Mouse (Mus musculus) neural tube, embryonic 14.5 days (tissue): Measurements from ENCODE around the gene Ifna6. TPM values are rescaled to one million over a fixed set of nuclear protein-coding genes. Genes with fewer than 3 reads are reported as not detected.

Experiments
- ATAC-seq: fragments of 200-750 bp; cut with Nextera tagmentation; 2 replicates; pipeline ENCODE4 v1.8.0; 2017; ENCODE audit warnings: low read depth, mild to moderate bottlenecking, moderate TSS enrichment, moderate library complexity
- H3K27ac ChIP-seq: fragments of 300-500 bp; sonication (generic); 2 replicates; pipeline ENCODE4 v1.5.1; 2014; ENCODE audit warnings: low read depth, mild to moderate bottlenecking, control low read depth, low read length, moderate library complexity, mixed read lengths
- H3K27me3 ChIP-seq: fragments of 300-500 bp; sonication (generic); 2 replicates; pipeline ENCODE4 v1.6.1; 2014; ENCODE audit warnings: low read length; ENCODE audit not compliant: control insufficient read depth, insufficient read depth
- H3K36me3 ChIP-seq: fragments of 300-500 bp; sonication (generic); 2 replicates; pipeline ENCODE4 v1.6.1; 2014; ENCODE audit warnings: low read length, mixed read lengths; ENCODE audit not compliant: control insufficient read depth, insufficient read depth
- H3K4me1 ChIP-seq: fragments of 300-500 bp; sonication (generic); 2 replicates; pipeline ENCODE4 v1.6.1; 2014; ENCODE audit warnings: low read length; ENCODE audit not compliant: control insufficient read depth, insufficient read depth
- H3K4me2 ChIP-seq: fragments of 300-500 bp; sonication (generic); 2 replicates; pipeline ENCODE4 v1.6.1; 2014; ENCODE audit warnings: mild to moderate bottlenecking, low read depth, low read length, control low read depth
- H3K4me3 ChIP-seq: fragments of 300-500 bp; sonication (generic); 2 replicates; pipeline ENCODE4 v1.5.1; 2014; ENCODE audit warnings: low read depth, low read length, control low read depth, mixed read lengths
- H3K9ac ChIP-seq: fragments of 300-500 bp; sonication (generic); replicated peaks from 2 replicates; pipeline ENCODE4 v1.6.1; 2014; ENCODE audit warnings: low read depth, mild to moderate bottlenecking, control low read depth, low read length, mixed read lengths
- H3K9me3 ChIP-seq: fragments of 300-500 bp; sonication (generic); 2 replicates; pipeline ENCODE4 v1.6.1; 2016; ENCODE audit warnings: low read length; ENCODE audit not compliant: control insufficient read depth
- WGBS: fragments of 180-500 bp; shearing (Covaris S2); extraction: QIAGEN DNeasy Blood & Tissue Kit; methylation state at CpG from one replicate; pipeline ENCODE4 v1.1.7; 2014; 5-methylcytosine and 5-hydroxymethylcytosine counted together
- polyA plus RNA-seq: library from polyadenylated mRNA; unstranded; fragments of >200 nt; fragmentation: Nextera tagmentation; extraction: Ambion mirVana; gene quantifications from 2 replicates; pipeline ENCODE4 v1.2.1, GENCODE M21; 2014

Ifna6 gene
- polyA plus RNA-seq, 1 experiment from 2014 or later = not detected

GRCm38 (mm10) chr4:88864599-88864998 is 37.4 kb downstream of the Ifna6 start:
- no peak for ATAC-seq
- H3K9me3 ChIP-seq = no peaks in the 10 kb centered on the region
- WGBS = 80% methylated on average over 9 of the region's 9 CpGs

GRCm38 (mm10) chr4:88865011-88865569 is 37.9 kb downstream of the Ifna6 start:
- H3K27ac ChIP-seq = no peak overlapping the region
- H3K27me3 ChIP-seq = no peaks in the 10 kb centered on the region
- ATAC-seq = no peak
- no peak overlapping the region for H3K4me2 ChIP-seq
- no peaks in the 10 kb centered on the region for H3K4me1 ChIP-seq
- WGBS = 67% methylated on average over 6 of the region's 6 CpGs
- H3K4me3 ChIP-seq = no peak overlapping the region
- no peaks in the 10 kb centered on the region for H3K9me3 ChIP-seq
- H3K9ac ChIP-seq = no peak overlapping the region
- H3K36me3 ChIP-seq = no peaks in the 10 kb centered on the region

More at GRCm38 (mm10) chr4:88864599-88864998, 37.4 kb downstream of the Ifna6 start:
- H3K36me3 ChIP-seq = no peaks in the 10 kb centered on the region
- no peaks in the 10 kb centered on the region for H3K4me1 ChIP-seq
- H3K4me2 ChIP-seq = no peak overlapping the region
- H3K27ac ChIP-seq = no peak overlapping the region
- H3K9ac ChIP-seq = no peak overlapping the region
- H3K4me3 ChIP-seq = no peak overlapping the region
- no peaks in the 10 kb centered on the region for H3K27me3 ChIP-seq

GRCm38 (mm10) chr4:88867366-88867925 is 40.2 kb downstream of the Ifna6 start:
- Histone ChIP-seq H3K27ac (no peak overlapping the region), H3K4me3 (peak overlapping the region; percentile 42), H3K9ac (no peak overlapping the region), H3K4me1 (no peaks in the 10 kb centered on the region), H3K9me3 (no peaks in the 10 kb centered on the region), H3K36me3 (no peaks in the 10 kb centered on the region), H3K27me3 (no peaks in the 10 kb centered on the region), H3K4me2 (peak overlapping the region; percentile 89)
- peak; percentile 82 for ATAC-seq
- under 1% methylated on average over 8 of the region's 8 CpGs for WGBS

- 8% methylated on average over 31 of the region's 31 CpGs for WGBS
- peak overlapping the region; percentile 35 for H3K9ac ChIP-seq
- peak overlapping the region; percentile 89 for H3K4me2 ChIP-seq
- peak overlapping the region; percentile 42 for H3K4me3 ChIP-seq
- no peaks in the 10 kb centered on the region for H3K27me3 ChIP-seq
- H3K4me1 ChIP-seq = no peaks in the 10 kb centered on the region
- ATAC-seq = peak; percentile 80
- H3K27ac ChIP-seq = no peak overlapping the region
- H3K36me3 ChIP-seq = no peaks in the 10 kb centered on the region
- no peaks in the 10 kb centered on the region for H3K9me3 ChIP-seq
Measured at GRCm38 (mm10) chr4:88867926-88868911, 41.0 kb downstream of the Ifna6 start.

GRCm38 (mm10) chr4:88872691-88873090 is 45.5 kb downstream of the Ifna6 start:
- no peak overlapping the region for H3K4me2 ChIP-seq
- no peak overlapping the region for H3K27ac ChIP-seq
- no peaks in the 10 kb centered on the region for H3K27me3 ChIP-seq
- H3K9me3 ChIP-seq = no peaks in the 10 kb centered on the region
- no peaks in the 10 kb centered on the region for H3K36me3 ChIP-seq
- WGBS = 2% methylated on average over 2 of the region's 2 CpGs
- no peak overlapping the region for H3K9ac ChIP-seq
- no peak for ATAC-seq
- H3K4me3 ChIP-seq = no peak overlapping the region
- no peaks in the 10 kb centered on the region for H3K4me1 ChIP-seq

GRCm38 (mm10) chr4:88875435-88876095 is 48.3 kb downstream of the Ifna6 start:
- H3K9me3 ChIP-seq = no peaks in the 10 kb centered on the region
- H3K4me2 ChIP-seq = no peak overlapping the region
- no peak overlapping the region for H3K9ac ChIP-seq
- H3K4me1 ChIP-seq = no peaks in the 10 kb centered on the region
- ATAC-seq = no peak
- no peaks in the 10 kb centered on the region for H3K27me3 ChIP-seq
- H3K27ac ChIP-seq = no peak overlapping the region
- H3K4me3 ChIP-seq = no peak overlapping the region
- no peaks in the 10 kb centered on the region for H3K36me3 ChIP-seq
- WGBS = 74% methylated on average over 4 of the region's 4 CpGs

GRCm38 (mm10) chr4:88876520-88876919 is 49.3 kb downstream of the Ifna6 start:
- Histone ChIP-seq H3K27ac (no peak overlapping the region), H3K4me1 (no peaks in the 10 kb centered on the region), H3K4me3 (no peak overlapping the region), H3K9me3 (no peaks in the 10 kb centered on the region), H3K4me2 (no peak overlapping the region), H3K9ac (no peak overlapping the region), H3K27me3 (no peaks in the 10 kb centered on the region), H3K36me3 (no peaks in the 10 kb centered on the region)
- 86% methylated on average over 4 of the region's 4 CpGs for WGBS
- ATAC-seq = no peak
